Mouse (Mus musculus) forebrain, embryonic 10.5 days (tissue): ENCODE measurements around the gene Strn4. TPM values are rescaled to one million over a fixed set of nuclear protein-coding genes. Genes with fewer than 3 reads are reported as not detected.

ENCODE experiments used
- DNase-seq: peaks from one replicate; pipeline ENCODE4 v3.0.0-alpha.2; 2017; ENCODE audit warnings: low spot score; ENCODE audit errors: extremely low spot score
- H3K27ac ChIP-seq: fragments of 300-500 bp; sonication (generic); 2 replicates; pipeline ENCODE4 v1.5.1; 2016; ENCODE audit warnings: mild to moderate bottlenecking
- H3K27me3 ChIP-seq: fragments of 300-500 bp; sonication (generic); 2 replicates; pipeline ENCODE4 v1.6.1; 2016; ENCODE audit warnings: mild to moderate bottlenecking; ENCODE audit not compliant: poor library complexity, severe bottlenecking
- H3K36me3 ChIP-seq: fragments of 300-500 bp; sonication (generic); replicated peaks from 2 replicates; pipeline ENCODE4 v1.6.1; 2016; ENCODE audit warnings: mild to moderate bottlenecking, moderate library complexity
- H3K4me1 ChIP-seq: fragments of 300-500 bp; sonication (generic); 2 replicates; pipeline ENCODE4 v1.6.1; 2016
- H3K4me3 ChIP-seq: fragments of 300-500 bp; sonication (generic); 2 replicates; pipeline ENCODE4 v1.5.1; 2016; ENCODE audit warnings: mild to moderate bottlenecking, moderate library complexity
- H3K9me3 ChIP-seq: fragments of 300-500 bp; sonication (generic); 2 replicates; pipeline ENCODE4 v1.6.1; 2016; ENCODE audit warnings: mild to moderate bottlenecking, moderate library complexity
- WGBS: fragments of 180-500 bp; shearing (Covaris S2); methylation state at CpG from one replicate; pipeline ENCODE4 v1.1.7; 2016; 5-methylcytosine and 5-hydroxymethylcytosine counted together
- polyA plus RNA-seq: library from polyadenylated mRNA; unstranded; fragments of >200 nt; fragmentation: Nextera tagmentation; extraction: Ambion mirVana; gene quantifications from 2 replicates; pipeline ENCODE4 v1.2.1, GENCODE M21; 2016

The Strn4 gene
- polyA plus RNA-seq = 120 and 122 TPM in 2 replicates

DNA sequence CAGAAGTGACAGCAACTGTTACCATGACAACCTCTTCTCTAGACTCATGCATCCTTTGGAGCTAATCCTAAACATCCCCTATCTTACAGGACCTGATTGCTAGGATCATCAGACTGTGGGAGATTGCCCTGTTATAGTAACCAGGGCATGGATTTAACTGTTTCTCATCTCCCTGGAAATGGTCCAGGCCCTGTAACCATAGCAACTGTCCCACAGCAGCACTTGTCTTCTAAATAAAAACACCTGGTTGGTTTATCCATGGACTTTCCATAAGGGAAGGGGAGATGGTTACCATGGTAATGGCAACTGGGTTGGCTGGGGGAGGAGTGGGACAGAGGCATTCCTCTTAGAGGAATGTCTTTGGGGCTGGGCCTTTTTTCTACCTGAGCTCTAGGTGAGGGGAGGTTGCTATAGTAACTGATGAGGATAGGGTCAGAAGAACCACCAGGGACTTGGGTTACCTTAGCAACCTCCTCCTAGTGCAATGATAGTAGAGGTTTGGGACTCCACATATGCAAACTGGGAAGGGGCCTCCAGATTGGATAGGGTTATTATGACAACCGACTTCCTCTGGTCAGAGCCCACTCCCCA is at the start of gene Strn4:
Gene Strn4, plus strand, starts transcription at position 539 of the 591 bp plus-strand sequence.
- Histone ChIP-seq H3K36me3 (peaks cover 45% of the 10 kb centered on the region), H3K4me3 (peak within 1 kb of the TSS; percentile 98), H3K9me3 (no peaks in the 10 kb centered on the region), H3K27me3 (peaks cover 39% of the 10 kb centered on the region), H3K27ac (peak within 1 kb of the TSS; percentile 100), H3K4me1 (peaks cover 74% of the 10 kb centered on the region)
- 2% methylated on average over 1 of the region's 1 CpGs for WGBS
- DNase-seq = peak; percentile 57

DNA sequence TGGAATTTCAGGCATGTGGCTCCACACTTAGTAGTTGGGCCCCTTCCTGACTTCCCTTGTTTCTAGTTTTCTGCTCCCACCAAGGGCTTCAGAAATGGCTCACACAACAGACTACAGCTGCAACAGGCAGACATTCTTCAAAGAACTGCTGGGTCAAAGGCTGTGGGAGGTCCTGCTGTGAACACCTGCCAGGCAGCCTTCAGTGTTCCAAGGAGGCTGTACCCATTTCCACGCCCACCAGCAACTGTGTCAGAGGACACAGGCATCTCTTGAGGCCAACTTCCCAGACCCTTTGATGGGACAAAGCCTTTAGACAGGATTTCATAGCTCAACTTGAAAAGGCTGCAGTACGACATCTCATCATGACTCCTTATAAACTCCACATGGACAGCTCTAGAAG is 49.2 kb upstream of the Strn4 start:
- H3K4me3 ChIP-seq = no peak overlapping the region
- H3K27me3 ChIP-seq = no peaks in the 10 kb centered on the region
- peaks cover 13% of the 10 kb centered on the region for H3K9me3 ChIP-seq
- peak overlapping the region; percentile 48 for H3K27ac ChIP-seq
- H3K4me1 ChIP-seq = peaks cover 17% of the 10 kb centered on the region
- DNase-seq = no peak
- H3K36me3 ChIP-seq = no peaks in the 10 kb centered on the region
- 28% methylated on average over 2 of the region's 2 CpGs for WGBS

DNA sequence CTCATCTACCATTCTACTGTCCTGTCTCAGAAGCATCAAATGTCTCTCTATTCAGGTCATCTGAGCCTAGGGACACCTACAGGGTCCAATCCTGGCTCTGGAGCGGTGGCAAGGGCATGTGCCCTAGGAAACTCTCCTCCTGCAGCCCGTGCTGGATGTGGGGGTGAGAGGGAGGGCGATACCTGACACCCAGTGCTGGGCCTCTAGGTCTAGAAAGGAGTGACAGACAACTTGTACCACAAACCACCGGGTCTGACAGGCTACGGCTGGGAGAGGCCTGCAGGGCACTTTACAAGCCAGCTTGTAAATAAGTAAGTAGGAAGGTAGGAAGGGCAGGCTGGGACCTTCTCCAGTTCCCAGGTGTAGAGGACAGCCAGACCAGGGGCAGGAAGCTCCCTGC is 39.8 kb upstream of the Strn4 start:
- Histone ChIP-seq H3K27me3 (no peaks in the 10 kb centered on the region), H3K4me1 (peaks cover 4% of the 10 kb centered on the region), H3K4me3 (no peak overlapping the region), H3K36me3 (no peaks in the 10 kb centered on the region), H3K9me3 (peaks cover 25% of the 10 kb centered on the region), H3K27ac (no peak overlapping the region)
- no peak for DNase-seq
- 60% methylated on average over 5 of the region's 5 CpGs for WGBS

GRCm38 (mm10) chr7:16780076-16780475 is 35.6 kb upstream of the Strn4 start:
- WGBS = 79% methylated on average over 5 of the region's 5 CpGs

DNA sequence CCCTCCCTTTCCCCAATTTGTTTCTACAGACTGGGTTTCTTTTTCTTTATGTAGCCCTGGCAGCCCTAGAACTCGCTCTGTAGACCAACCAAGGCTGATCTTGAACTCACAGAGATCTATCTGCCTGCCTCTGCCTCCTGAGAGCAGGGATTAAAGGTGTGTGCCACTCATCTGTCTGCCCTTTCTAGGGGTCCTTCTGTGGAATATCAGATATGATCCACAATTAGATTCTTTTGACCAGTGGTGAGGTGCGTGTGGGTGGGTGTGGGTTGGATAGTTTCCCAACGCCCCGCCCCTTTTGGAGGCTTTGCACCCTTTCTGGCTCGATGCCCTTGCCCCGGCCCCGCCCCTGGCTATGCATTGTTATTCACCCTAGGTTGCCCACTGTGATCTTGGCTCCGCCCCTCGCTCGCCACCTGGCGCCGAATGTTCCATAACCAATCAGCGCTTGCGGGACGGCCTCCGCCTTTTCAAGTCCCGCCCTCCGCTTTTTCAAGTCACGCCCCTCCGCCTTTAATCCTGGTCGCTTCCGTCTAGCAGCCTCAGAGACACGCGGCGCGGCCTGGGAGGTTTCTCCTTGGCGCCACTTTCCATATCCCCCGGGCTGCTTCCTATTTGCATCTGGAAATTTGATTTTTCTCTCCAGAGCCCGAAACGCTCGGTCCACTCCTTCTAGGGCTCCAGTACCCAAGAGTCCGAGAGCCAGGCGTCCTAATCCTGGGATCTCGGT is 34.7 kb upstream of the Strn4 start, which contains the start of gene Slc1a5:
Gene Slc1a5, plus strand, starts transcription at position 516 of the 730 bp plus-strand sequence.
- Histone ChIP-seq H3K27me3 (no peaks in the 10 kb centered on the region), H3K4me1 (peaks cover 47% of the 10 kb centered on the region), H3K9me3 (peaks cover 6% of the 10 kb centered on the region), H3K4me3 (peak within 1 kb of the TSS; percentile 82), H3K27ac (peak within 1 kb of the TSS; percentile 91), H3K36me3 (peaks cover 16% of the 10 kb centered on the region)
- peak; percentile 97 for DNase-seq
- WGBS = 2% methylated on average over 34 of the region's 34 CpGs

More at GRCm38 (mm10) chr7:16780076-16780475, 35.6 kb upstream of the Strn4 start:
- Histone ChIP-seq H3K27ac (peak overlapping the region; percentile 91; the same call in 1 of the 2 replicates), H3K27me3 (no peaks in the 10 kb centered on the region), H3K4me1 (peaks cover 41% of the 10 kb centered on the region), H3K4me3 (no peak overlapping the region), H3K36me3 (peaks cover 7% of the 10 kb centered on the region), H3K9me3 (peaks cover 6% of the 10 kb centered on the region)
- DNase-seq = no peak

DNA sequence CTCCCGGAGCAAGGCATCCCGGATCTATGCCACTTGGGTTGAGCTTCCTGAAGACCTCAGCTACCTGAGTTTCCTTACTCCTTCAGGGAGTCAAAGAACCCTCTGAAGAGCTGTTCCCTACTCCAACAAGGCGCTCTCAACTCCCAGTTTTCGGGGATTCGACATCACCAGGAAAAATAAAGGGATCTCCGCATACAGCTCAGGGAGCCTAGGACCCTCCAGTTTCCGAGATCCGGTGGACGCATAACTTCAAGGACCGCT is 34.2 kb upstream of the Strn4 start:
- Histone ChIP-seq H3K27me3 (no peaks in the 10 kb centered on the region), H3K27ac (peak overlapping the region; percentile 91), H3K9me3 (peaks cover 6% of the 10 kb centered on the region), H3K36me3 (peaks cover 21% of the 10 kb centered on the region), H3K4me1 (peaks cover 47% of the 10 kb centered on the region), H3K4me3 (peak overlapping the region; percentile 82)
- no peak for DNase-seq
- WGBS = 0% methylated on average over 10 of the region's 10 CpGs

DNA sequence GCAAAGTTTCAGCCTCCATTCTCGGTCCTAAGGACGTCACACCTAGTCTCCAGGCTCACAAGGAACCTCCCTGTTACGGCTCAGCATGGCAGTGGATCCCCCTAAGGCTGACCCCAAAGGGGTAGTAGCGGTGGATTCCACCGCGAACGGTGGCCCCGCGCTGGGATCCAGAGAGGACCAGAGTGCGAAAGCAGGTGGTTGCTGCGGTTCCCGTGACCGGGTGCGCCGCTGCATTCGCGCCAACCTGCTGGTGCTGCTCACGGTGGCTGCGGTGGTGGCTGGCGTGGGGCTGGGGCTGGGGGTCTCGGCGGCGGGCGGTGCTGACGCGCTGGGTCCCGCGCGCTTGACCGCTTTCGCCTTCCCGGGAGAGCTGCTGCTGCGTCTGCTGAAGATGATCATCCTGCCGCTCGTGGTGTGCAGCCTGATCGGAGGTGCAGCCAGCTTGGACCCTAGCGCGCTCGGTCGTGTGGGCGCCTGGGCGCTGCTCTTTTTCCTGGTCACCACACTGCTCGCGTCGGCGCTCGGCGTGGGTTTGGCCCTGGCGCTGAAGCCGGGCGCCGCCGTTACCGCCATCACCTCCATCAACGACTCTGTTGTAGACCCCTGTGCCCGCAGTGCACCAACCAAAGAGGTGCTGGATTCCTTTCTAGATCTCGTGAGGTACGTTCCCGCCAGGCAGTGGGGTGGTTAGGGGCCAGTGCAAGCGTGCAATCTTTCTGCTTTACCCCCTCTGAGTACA is 33.7 kb upstream of the Strn4 start:
- H3K36me3 ChIP-seq = peaks cover 26% of the 10 kb centered on the region
- peak; percentile 58 for DNase-seq
- peaks cover 6% of the 10 kb centered on the region for H3K9me3 ChIP-seq
- peak overlapping the region; percentile 91 for H3K27ac ChIP-seq
- no peaks in the 10 kb centered on the region for H3K27me3 ChIP-seq
- peaks cover 47% of the 10 kb centered on the region for H3K4me1 ChIP-seq
- under 1% methylated on average over 60 of the region's 60 CpGs for WGBS
- peak overlapping the region; percentile 82 for H3K4me3 ChIP-seq

DNA sequence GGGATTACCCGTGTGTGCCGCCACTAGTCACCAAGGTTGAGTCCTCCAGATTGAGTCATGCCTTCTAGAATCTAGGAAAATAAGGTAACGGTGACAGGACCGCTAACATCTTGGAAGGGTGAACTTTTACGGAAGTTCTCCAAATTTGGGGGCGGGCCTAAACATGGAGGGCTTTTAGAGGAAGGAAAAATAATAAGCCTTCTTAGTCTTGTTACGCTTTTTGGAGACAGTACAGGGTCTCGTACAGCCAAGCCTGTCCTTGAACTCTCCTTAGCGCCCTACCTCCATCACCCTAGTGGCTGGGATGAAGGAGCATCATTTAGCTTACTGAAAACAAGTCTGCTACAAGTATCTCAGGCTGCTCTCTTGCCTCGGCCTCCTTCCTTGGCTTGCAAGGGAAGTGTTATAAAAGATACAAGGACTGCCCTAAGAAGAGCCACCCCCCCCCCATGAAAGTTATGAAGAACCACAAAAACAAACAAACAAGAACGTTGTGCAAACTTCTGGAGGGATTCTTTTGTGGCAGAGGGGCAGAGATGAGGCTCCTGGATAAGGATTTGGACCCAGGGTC is 33.0 kb upstream of the Strn4 start:
- peaks cover 31% of the 10 kb centered on the region for H3K36me3 ChIP-seq
- H3K27ac ChIP-seq = peak overlapping the region; percentile 91
- peaks cover 47% of the 10 kb centered on the region for H3K4me1 ChIP-seq
- DNase-seq = no peak
- 2% methylated on average over 11 of the region's 11 CpGs for WGBS
- no peaks in the 10 kb centered on the region for H3K9me3 ChIP-seq
- H3K4me3 ChIP-seq = peak overlapping the region; percentile 82
- H3K27me3 ChIP-seq = no peaks in the 10 kb centered on the region

GRCm38 (mm10) chr7:16783224-16783688 is 32.4 kb upstream of the Strn4 start:
- no peaks in the 10 kb centered on the region for H3K9me3 ChIP-seq
- WGBS = 10% methylated on average over 10 of the region's 10 CpGs
- H3K27me3 ChIP-seq = no peaks in the 10 kb centered on the region
- H3K4me3 ChIP-seq = peak overlapping the region; percentile 82
- DNase-seq = no peak
- H3K27ac ChIP-seq = peak overlapping the region; percentile 91
- H3K4me1 ChIP-seq = peaks cover 47% of the 10 kb centered on the region
- H3K36me3 ChIP-seq = peaks cover 37% of the 10 kb centered on the region

DNA sequence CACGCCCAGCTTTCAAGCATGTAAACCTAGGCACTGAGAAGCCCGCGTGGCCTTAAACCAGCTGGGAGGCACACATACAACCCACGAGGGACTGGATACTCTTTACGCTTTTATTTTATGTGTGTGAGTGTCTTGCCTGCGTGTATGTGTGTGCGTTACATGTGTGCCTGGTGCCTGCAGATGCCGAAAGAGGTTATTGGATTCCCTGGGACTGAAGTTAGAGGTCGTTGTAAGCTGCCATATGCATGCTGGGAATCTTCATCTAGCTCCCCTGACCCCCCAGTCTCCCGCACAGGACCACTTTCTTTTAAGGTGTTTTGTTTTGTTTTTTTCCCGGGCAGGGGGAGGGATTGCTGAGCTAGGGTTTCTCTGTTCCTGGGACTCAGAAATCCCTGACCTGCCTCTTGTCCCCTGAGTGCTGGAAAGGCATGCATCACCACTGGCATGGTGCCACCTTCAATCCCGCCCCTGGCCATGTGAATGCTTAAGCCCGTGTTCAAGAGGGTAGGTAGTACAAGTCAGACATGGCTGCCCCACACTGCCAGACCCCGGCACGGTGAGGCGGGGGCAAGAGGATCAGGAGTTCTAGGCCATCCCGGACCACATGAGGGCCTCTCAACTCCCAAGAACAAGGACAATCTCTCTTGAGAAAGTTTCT is 31.8 kb upstream of the Strn4 start:
- H3K36me3 ChIP-seq = peaks cover 43% of the 10 kb centered on the region
- peaks cover 47% of the 10 kb centered on the region for H3K4me1 ChIP-seq
- no peak for DNase-seq
- H3K27me3 ChIP-seq = no peaks in the 10 kb centered on the region
- 54% methylated on average over 17 of the region's 17 CpGs for WGBS
- H3K9me3 ChIP-seq = no peaks in the 10 kb centered on the region
- peak overlapping the region; percentile 82 for H3K4me3 ChIP-seq
- peak overlapping the region; percentile 91 for H3K27ac ChIP-seq

DNA sequence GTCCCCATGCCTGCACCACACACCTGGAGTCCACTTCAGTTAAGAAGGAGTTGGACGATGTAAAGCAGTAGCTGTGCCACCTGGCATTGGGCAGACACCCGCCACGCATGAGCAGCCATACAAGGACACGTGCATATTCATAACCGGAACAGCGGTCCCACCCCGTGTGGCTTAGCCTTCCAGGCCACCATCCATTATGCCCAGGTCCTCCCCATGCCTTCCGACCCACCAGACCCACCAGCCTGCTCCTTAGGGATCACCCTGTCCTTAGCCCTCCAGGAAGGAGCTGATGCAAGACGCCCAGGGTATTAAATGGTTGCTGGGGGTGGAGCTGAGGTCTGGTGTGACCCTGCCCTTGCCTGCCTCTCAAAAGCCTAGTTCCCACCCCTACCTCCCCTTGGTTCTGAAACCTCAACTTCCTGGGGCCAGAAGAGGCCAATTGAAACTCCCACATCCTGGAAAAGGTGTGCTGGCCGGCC is 31.2 kb upstream of the Strn4 start:
- peaks cover 50% of the 10 kb centered on the region for H3K36me3 ChIP-seq
- no peaks in the 10 kb centered on the region for H3K9me3 ChIP-seq
- peak overlapping the region; percentile 91; the same call in 1 of the 2 replicates for H3K27ac ChIP-seq
- H3K4me1 ChIP-seq = peaks cover 47% of the 10 kb centered on the region
- H3K27me3 ChIP-seq = no peaks in the 10 kb centered on the region
- no peak for DNase-seq
- WGBS = 78% methylated on average over 10 of the region's 10 CpGs
- H3K4me3 ChIP-seq = peak overlapping the region; percentile 82

DNA sequence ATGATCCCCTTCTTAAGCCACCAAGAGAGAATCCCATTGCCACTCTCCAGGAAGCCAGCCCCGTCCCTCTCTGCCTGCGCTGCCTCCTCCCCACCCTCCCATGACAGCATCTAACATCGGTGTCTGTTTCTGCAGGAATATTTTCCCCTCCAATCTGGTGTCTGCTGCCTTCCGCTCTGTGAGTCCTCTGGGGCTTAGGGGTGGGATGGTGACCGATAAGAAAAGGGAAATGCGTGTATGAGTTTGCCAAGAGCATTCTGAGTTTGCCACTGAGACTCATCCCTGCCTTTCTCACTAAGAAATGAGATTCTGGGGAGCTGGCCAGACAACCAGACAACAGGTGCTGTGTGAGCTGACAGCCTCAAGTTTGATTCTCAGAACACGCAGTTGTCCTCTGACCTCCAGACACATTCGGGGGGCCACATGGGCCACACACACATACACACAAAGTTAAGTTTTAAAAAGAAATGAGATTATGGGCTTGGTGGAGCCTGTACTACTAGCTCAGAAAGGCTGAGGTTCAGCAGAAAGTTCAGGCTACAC is 30.1 kb upstream of the Strn4 start:
- WGBS = 94% methylated on average over 8 of the region's 8 CpGs
- Histone ChIP-seq H3K9me3 (no peaks in the 10 kb centered on the region), H3K4me3 (no peak overlapping the region), H3K4me1 (peaks cover 46% of the 10 kb centered on the region), H3K27me3 (no peaks in the 10 kb centered on the region), H3K27ac (no peak overlapping the region), H3K36me3 (peaks cover 60% of the 10 kb centered on the region)
- DNase-seq = no peak
